Mouse (Mus musculus): ENCODE measurements around the gene Comt. TPM values are rescaled to one million over a fixed set of nuclear protein-coding genes. Genes with fewer than 3 reads are reported as not detected.

The Comt gene
- polyA plus RNA-seq, 2 experiments = 82.4 to 84.5 TPM

DNA sequence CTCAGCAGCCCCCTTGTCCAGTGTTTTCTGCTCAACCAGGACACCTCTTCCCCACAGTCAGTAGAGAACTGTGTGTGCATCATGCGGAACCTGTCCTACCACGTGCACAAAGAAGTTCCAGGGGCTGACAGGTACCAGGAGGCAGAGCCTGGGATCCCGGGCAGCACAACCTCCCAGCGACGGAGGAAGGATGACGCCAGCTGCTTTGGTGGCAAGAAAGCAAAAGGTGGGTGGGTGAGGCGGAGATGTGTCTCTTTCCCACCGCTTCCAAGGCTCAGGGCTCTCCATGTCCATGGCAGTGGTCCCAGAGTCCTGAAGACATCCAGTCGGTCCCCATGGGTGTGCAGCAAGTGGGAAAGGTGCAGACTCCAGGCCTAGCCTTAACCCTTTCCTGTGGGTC is 26.6 kb downstream of the Comt start:
- ATAC-seq (ENCODE audit: low FRiP score, low read depth) = no peak
- Histone ChIP-seq H3K4me2 (replicated peaks; ENCODE audit: low read depth, low read length, severe bottlenecking) (no peak overlapping the region), H3K4me3 (replicated peaks; ENCODE audit: low read length) (no peak overlapping the region), H3K36me3 (ENCODE audit: control insufficient read depth, insufficient read depth, low read length) (peaks cover 72% of the 10 kb centered on the region), H3K9ac (ENCODE audit: low read depth, low read length, severe bottlenecking) (no peak overlapping the region), H3K27ac (replicated peaks; ENCODE audit: low read depth, low read length) (no peak overlapping the region), H3K4me1 (ENCODE audit: control insufficient read depth, insufficient read depth, low read length) (peaks cover 14% of the 10 kb centered on the region; the same call in 1 of the 2 replicates), H3K27me3 (ENCODE audit: control insufficient read depth, insufficient read depth, low read length) (no peaks in the 10 kb centered on the region), H3K9me3 (ENCODE audit: control insufficient read depth, low read length) (no peaks in the 10 kb centered on the region)
- TF ChIP-seq POLR2A (IDR thresholded peaks at IDR 0.05; ENCODE audit: borderline replicate concordance, extremely low read depth, insufficient read depth, insufficient read length) = no peak
- 73% methylated on average over 9 of the region's 9 CpGs for WGBS
- no peak for DNase-seq (ENCODE audit: low spot score)

DNA sequence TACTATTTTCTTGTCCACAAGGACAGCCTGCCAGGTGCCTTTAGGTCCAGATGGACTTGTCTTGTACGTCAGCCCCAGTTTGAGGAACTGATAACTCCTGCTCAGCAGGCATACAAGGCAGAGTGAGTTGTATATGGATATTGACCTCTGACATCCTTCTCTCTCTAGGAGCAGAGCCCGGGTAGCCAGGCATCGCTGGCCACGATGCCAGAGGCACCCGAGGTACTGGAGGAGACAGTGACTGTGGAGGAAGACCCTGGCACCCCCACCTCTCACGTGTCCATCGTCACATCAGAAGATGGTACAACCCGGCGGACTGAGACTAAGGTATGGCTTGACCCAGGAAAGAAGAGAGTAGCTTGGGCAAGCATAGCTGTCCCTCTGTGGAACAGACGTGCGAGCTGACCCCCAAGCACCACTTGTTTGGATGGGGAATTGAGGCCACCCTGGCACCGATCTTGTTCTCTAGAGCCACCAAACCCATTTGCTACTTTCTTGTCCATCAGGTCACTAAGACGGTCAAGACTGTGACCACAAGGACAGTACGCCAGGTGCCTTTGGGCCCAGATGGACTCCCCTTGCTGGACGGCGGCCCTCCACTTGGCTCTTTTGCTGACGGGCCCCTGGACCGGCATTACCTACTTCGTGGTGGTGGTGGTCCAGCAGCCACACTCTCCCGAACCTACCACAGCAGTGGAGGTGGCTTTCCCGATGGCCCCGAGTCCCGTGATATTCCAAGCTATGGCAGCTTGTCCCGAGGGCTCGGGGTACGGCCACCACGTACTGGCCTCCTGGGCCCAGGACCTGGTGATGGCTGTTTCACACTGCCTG is 29.6 kb downstream of the Comt start:
- Histone ChIP-seq H3K4me3 (replicated peaks; ENCODE audit: low read length) (no peak overlapping the region), H3K9ac (ENCODE audit: low read depth, low read length, severe bottlenecking) (no peak overlapping the region), H3K27ac (replicated peaks; ENCODE audit: low read depth, low read length) (no peak overlapping the region), H3K4me1 (ENCODE audit: control insufficient read depth, insufficient read depth, low read length) (peaks cover 21% of the 10 kb centered on the region), H3K4me2 (replicated peaks; ENCODE audit: low read depth, low read length, severe bottlenecking) (no peak overlapping the region), H3K9me3 (ENCODE audit: control insufficient read depth, low read length) (no peaks in the 10 kb centered on the region), H3K36me3 (ENCODE audit: control insufficient read depth, insufficient read depth, low read length) (peaks cover 49% of the 10 kb centered on the region), H3K27me3 (ENCODE audit: control insufficient read depth, insufficient read depth, low read length) (no peaks in the 10 kb centered on the region)
- no peak for ATAC-seq (ENCODE audit: low FRiP score, low read depth)
- 96% methylated on average over 27 of the region's 27 CpGs for WGBS
- no peak for TF ChIP-seq POLR2A (IDR thresholded peaks at IDR 0.05; ENCODE audit: borderline replicate concordance, extremely low read depth, insufficient read depth, insufficient read length)
- no peak for DNase-seq (ENCODE audit: low spot score)

DNA sequence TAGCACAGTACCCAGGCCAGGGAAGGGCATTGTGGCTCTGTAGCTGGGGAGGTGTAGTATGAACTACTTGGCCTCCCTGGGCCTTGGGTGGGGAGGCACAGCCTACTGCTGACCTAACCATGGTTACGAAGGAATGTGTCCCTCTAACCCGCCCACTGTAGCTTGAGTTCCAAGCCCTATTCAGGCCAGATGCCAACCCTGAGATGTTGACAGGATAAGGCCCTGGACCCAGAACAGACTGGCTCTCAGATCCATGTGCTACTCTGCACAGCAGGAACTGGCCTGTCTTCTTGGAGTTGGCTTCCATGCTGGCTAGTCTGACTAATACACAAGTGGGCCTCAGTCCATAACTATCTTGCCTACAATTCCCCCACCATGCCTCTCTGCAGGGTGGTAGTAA is 30.5 kb downstream of the Comt start:
- ATAC-seq (ENCODE audit: low FRiP score, low read depth) (no peak), DNase-seq (ENCODE audit: low spot score) (no peak)
- Histone ChIP-seq H3K9me3 (ENCODE audit: control insufficient read depth, low read length) (no peaks in the 10 kb centered on the region), H3K27me3 (ENCODE audit: control insufficient read depth, insufficient read depth, low read length) (no peaks in the 10 kb centered on the region), H3K27ac (replicated peaks; ENCODE audit: low read depth, low read length) (no peak overlapping the region), H3K4me1 (ENCODE audit: control insufficient read depth, insufficient read depth, low read length) (peaks cover 21% of the 10 kb centered on the region), H3K36me3 (ENCODE audit: control insufficient read depth, insufficient read depth, low read length) (peaks cover 41% of the 10 kb centered on the region), H3K9ac (ENCODE audit: low read depth, low read length, severe bottlenecking) (0 out of 2 replicates have a peak overlapping the region, but pooled peaks have one; percentile 21), H3K4me3 (replicated peaks; ENCODE audit: low read length) (no peak overlapping the region), H3K4me2 (replicated peaks; ENCODE audit: low read depth, low read length, severe bottlenecking) (no peak overlapping the region)
- TF ChIP-seq POLR2A (IDR thresholded peaks at IDR 0.05; ENCODE audit: borderline replicate concordance, extremely low read depth, insufficient read depth, insufficient read length) = no peak
- WGBS = 79% methylated on average over 2 of the region's 2 CpGs

- WGBS = 26% methylated on average over 6 of the region's 7 CpGs
- no peak for DNase-seq (ENCODE audit: low spot score)
- TF ChIP-seq POLR2A (IDR thresholded peaks at IDR 0.05; ENCODE audit: borderline replicate concordance, extremely low read depth, insufficient read depth, insufficient read length) = no peak
- Histone ChIP-seq H3K27ac (replicated peaks; ENCODE audit: low read depth, low read length) (no peak overlapping the region), H3K4me2 (replicated peaks; ENCODE audit: low read depth, low read length, severe bottlenecking) (no peak overlapping the region), H3K9me3 (ENCODE audit: control insufficient read depth, low read length) (no peaks in the 10 kb centered on the region), H3K4me3 (replicated peaks; ENCODE audit: low read length) (no peak overlapping the region), H3K27me3 (ENCODE audit: control insufficient read depth, insufficient read depth, low read length) (no peaks in the 10 kb centered on the region), H3K36me3 (ENCODE audit: control insufficient read depth, insufficient read depth, low read length) (peaks cover 38% of the 10 kb centered on the region), H3K9ac (ENCODE audit: low read depth, low read length, severe bottlenecking) (0 out of 2 replicates have a peak overlapping the region, but pooled peaks have one; percentile 21), H3K4me1 (ENCODE audit: control insufficient read depth, insufficient read depth, low read length) (peaks cover 16% of the 10 kb centered on the region)
- ATAC-seq (ENCODE audit: low FRiP score, low read depth) = no peak
These were observed 31.0 kb downstream of the Comt start for GRCm38 (mm10) chr16:18395620-18396036.

- peaks cover 16% of the 10 kb centered on the region for H3K4me1 ChIP-seq (ENCODE audit: control insufficient read depth, insufficient read depth, low read length)
- no peak overlapping the region for H3K4me2 ChIP-seq (replicated peaks; ENCODE audit: low read depth, low read length, severe bottlenecking)
- H3K27me3 ChIP-seq (ENCODE audit: control insufficient read depth, insufficient read depth, low read length) = no peaks in the 10 kb centered on the region
- no peaks in the 10 kb centered on the region for H3K9me3 ChIP-seq (ENCODE audit: control insufficient read depth, low read length)
- WGBS = 26% methylated on average over 11 of the region's 11 CpGs
- no peak for TF ChIP-seq POLR2A (IDR thresholded peaks at IDR 0.05; ENCODE audit: borderline replicate concordance, extremely low read depth, insufficient read depth, insufficient read length)
- H3K27ac ChIP-seq (replicated peaks; ENCODE audit: low read depth, low read length) = 0 out of 2 replicates have a peak overlapping the region, but pooled peaks have one; percentile 3
- no peak overlapping the region for H3K4me3 ChIP-seq (replicated peaks; ENCODE audit: low read length)
- 0 out of 2 replicates have a peak overlapping the region, but pooled peaks have one; percentile 4 for H3K9ac ChIP-seq (ENCODE audit: low read depth, low read length, severe bottlenecking)
- DNase-seq (ENCODE audit: low spot score) = no peak
- peaks cover 32% of the 10 kb centered on the region for H3K36me3 ChIP-seq (ENCODE audit: control insufficient read depth, insufficient read depth, low read length)
- no peak for ATAC-seq (ENCODE audit: low FRiP score, low read depth)
These were observed 31.7 kb downstream of the Comt start for GRCm38 (mm10) chr16:18394777-18395619.

All from limb, embryonic 14.5 days (tissue).